Mouse (Mus musculus) spleen, postnatal 10 days (tissue): ENCODE data around the gene Mogat1.
"Not testable (repeated sequence)": the region's sequence is repeated elsewhere in the genome, so short reads cannot be mapped to it uniquely, and the experiment has no call there.

Experiments used
- DNase-seq, 2 experiments: peaks; one replicate each; pipeline ENCODE4 v3.0.0; 2021 to 2022; ENCODE audit warnings: low spot score in 2 of 2

Mogat1 gene

GRCm38 (mm10) chr1:78510862-78511261 lies at the start of gene Mogat1:
Gene Mogat1 (plus strand): TSS chr1:78510991.
- DNase-seq, result no peak

- DNase-seq, result no peak
These were observed 38.4 kb upstream of the Mogat1 start for GRCm38 (mm10) chr1:78472441-78472840.

- no peak for DNase-seq
These were observed 27.4 kb upstream of the Mogat1 start for GRCm38 (mm10) chr1:78483430-78483829.

GRCm38 (mm10) chr1:78484361-78484760 lies 26.4 kb upstream of the Mogat1 start:
- no peak for DNase-seq

GRCm38 (mm10) chr1:78488427-78488751 lies 22.4 kb upstream of the Mogat1 start:
- no peak for DNase-seq

GRCm38 (mm10) chr1:78488752-78489492 lies 21.9 kb upstream of the Mogat1 start, which contains the start of gene Farsb:
Gene Farsb (minus strand): TSS chr1:78488897.
- DNase-seq, result peak; percentile 82 to 91

GRCm38 (mm10) chr1:78490143-78490542 lies 20.6 kb upstream of the Mogat1 start:
- DNase-seq, result no peak

- DNase-seq, result no peak
These were observed 9.8 kb upstream of the Mogat1 start for GRCm38 (mm10) chr1:78501036-78501435.

- not testable (repeated sequence) for DNase-seq
These were observed 8.9 kb upstream of the Mogat1 start for GRCm38 (mm10) chr1:78501856-78502255.

GRCm38 (mm10) chr1:78502527-78502926 lies 8.3 kb upstream of the Mogat1 start:
- DNase-seq, result no peak

- DNase-seq, result no peak
These were observed 3.7 kb upstream of the Mogat1 start for GRCm38 (mm10) chr1:78507137-78507536.

- DNase-seq, result no peak
These were observed 900 bp downstream of the Mogat1 start, which contains the start of gene BC035947 for GRCm38 (mm10) chr1:78511621-78512160. Gene BC035947 (minus strand): TSS chr1:78512158.

- DNase-seq, result no peak
These were observed 2.0 kb downstream of the Mogat1 start for GRCm38 (mm10) chr1:78512756-78513155.

- DNase-seq, result no peak
These were observed 8.1 kb downstream of the Mogat1 start for GRCm38 (mm10) chr1:78518907-78519306.

GRCm38 (mm10) chr1:78525189-78525886 lies 14.5 kb downstream of the Mogat1 start:
- DNase-seq, result peak; percentile 6 to 66

- DNase-seq, result no peak
These were observed 17.6 kb downstream of the Mogat1 start for GRCm38 (mm10) chr1:78528356-78528755.

GRCm38 (mm10) chr1:78529011-78529410 lies 18.2 kb downstream of the Mogat1 start:
- DNase-seq, result no peak

GRCm38 (mm10) chr1:78530500-78531215 lies 19.9 kb downstream of the Mogat1 start:
- DNase-seq, result no peak

- DNase-seq, result no peak
These were observed 21.5 kb downstream of the Mogat1 start for GRCm38 (mm10) chr1:78532184-78532800.

- DNase-seq, result no peak
These were observed 23.8 kb downstream of the Mogat1 start for GRCm38 (mm10) chr1:78534428-78535150.
